Comparison of ENCODE assay signal across 25 mouse cellular contexts in the genomic region with DNA sequence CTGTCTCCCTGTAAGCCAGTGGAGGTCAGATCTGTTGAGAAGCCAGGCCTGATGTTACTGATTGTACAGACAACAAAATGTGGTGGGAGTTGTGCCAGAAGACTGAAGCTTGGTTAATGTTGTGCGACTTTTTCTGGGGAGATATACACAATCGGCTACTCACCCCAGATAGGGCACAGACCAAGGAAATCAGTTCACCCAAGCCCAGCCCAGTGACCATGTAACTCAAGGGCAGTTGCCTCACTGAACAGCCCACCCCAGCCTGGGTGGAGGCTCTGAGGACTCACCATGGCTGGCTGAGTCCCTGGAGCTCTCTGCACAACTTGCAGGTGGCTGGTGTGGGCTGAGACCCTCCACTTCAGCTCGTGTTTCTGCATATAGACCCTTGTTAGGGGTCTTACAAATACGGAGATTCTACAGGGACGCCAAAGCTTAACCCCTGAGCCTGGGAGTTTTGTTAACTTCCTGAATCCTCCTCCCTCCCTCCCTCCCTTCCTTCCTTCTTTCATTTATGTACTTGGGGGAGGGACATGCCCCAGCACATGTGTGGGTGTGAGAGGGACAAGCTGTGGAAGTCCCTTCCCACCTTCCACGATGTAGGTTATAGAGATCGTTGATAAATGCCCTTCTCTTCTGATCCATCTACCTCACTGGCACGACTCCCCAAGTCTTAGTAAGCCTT. TPM values are rescaled to one million over a fixed set of nuclear protein-coding genes. Genes with fewer than 3 reads are reported as not detected.
"Had no signal": no experiment of that assay in that cellular context is flagged by ENCODE, and none has a peak within 500 bp of the region (broad histone marks: within the 10 kb centered on the region; RNA-seq: fewer than 3 reads in every experiment).

No protein-coding gene starts in this region.

- H3K9me3 ChIP-seq: limb, embryonic 10.5 days; liver, embryonic 15.5 days had no signal

- H3K9ac ChIP-seq: liver, embryonic 15.5 days; lung, embryonic 14.5 days; neural tube, embryonic 13.5 days had no signal

- H3K27ac ChIP-seq: layer of hippocampus, adult 2 months; limb, embryonic 10.5 days; liver, embryonic 15.5 days; midbrain, embryonic 10.5 days; neural tube, embryonic 13.5 days had no signal

- DNase-seq: kidney, adult 8-10 months; kidney, postnatal 36 days; lung, embryonic 14.5 days; lung, postnatal 14 days; midbrain, embryonic 14.5 days; retina, postnatal 1 day; right cerebral cortex, postnatal 4 days; spleen, adult 18-20 months; thymus, adult 18-20 months; thymus, postnatal 14 days had no signal

- H3K36me3 ChIP-seq: limb, embryonic 10.5 days; liver, embryonic 15.5 days; midbrain, embryonic 10.5 days; neural tube, embryonic 13.5 days had no signal

- H3K4me2 ChIP-seq: liver, embryonic 15.5 days; lung, embryonic 14.5 days; neural tube, embryonic 13.5 days had no signal

- H3K4me3 ChIP-seq: layer of hippocampus, adult 2 months; limb, embryonic 10.5 days; liver, embryonic 15.5 days; midbrain, embryonic 10.5 days; myocyte; neural tube, embryonic 13.5 days had no signal

- ATAC-seq: inflammation-experienced regulatory T-cells, adult 6 months; intestine, postnatal 0 days had no signal

- H3K4me1 ChIP-seq: liver, embryonic 15.5 days; midbrain, embryonic 10.5 days; neural tube, embryonic 13.5 days had no signal

- H3K27me3 ChIP-seq: liver, embryonic 15.5 days; neural tube, embryonic 13.5 days had no signal

RNA-seq across cellular contexts. Expression of gene Fam71a, which starts 13.6 kb away (rescaled TPM):
- total RNA-seq: layer of hippocampus, adult 2 months; layer of hippocampus, postnatal 10 days; left cerebral cortex, adult 18-20 months; left cerebral cortex, postnatal 14 days had no signal
- polyA plus RNA-seq: inflammation-experienced regulatory T-cells, adult 6 months; intestine, postnatal 0 days; kidney, embryonic 16.5 days; limb, embryonic 10.5 days; limb, embryonic 14.5 days; liver, embryonic 15.5 days; lung, embryonic 14.5 days; midbrain, embryonic 10.5 days; midbrain, embryonic 14.5 days; myocyte; neural tube, embryonic 13.5 days; stomach, embryonic 14.5 days; urinary bladder, adult 2 months had no signal
